Mouse (Mus musculus) limb, embryonic 12.5 days (tissue): Measurements from ENCODE around the gene Slc16a10. TPM values are rescaled to one million over a fixed set of nuclear protein-coding genes. Genes with fewer than 3 reads are reported as not detected.

Experiments used
- polyA plus RNA-seq: library from polyadenylated mRNA; unstranded; fragments of >200 nt; fragmentation: Nextera tagmentation; extraction: Ambion mirVana; gene quantifications from 2 replicates; pipeline ENCODE4 v1.2.1, GENCODE M21; 2016

The Slc16a10 gene
- polyA plus RNA-seq, 1 experiment from 2014 or later: 18.3 TPM

Other genes starting within 250 kb of the Slc16a10 start
- gene Mfsd4b4, start 243.0 kb downstream of the Slc16a10 start, polyA plus RNA-seq: 6.8 and 6.9 TPM in 2 replicates
- not detected in 2 replicates for gene Mfsd4b2, start 215.3 kb downstream of the Slc16a10 start, polyA plus RNA-seq
- 0.15 and 0.23 TPM in 2 replicates for gene Mfsd4b3, start 182.1 kb downstream of the Slc16a10 start, polyA plus RNA-seq
- 0.11 and 0.15 TPM in 2 replicates for gene Mfsd4b5, start 155.6 kb downstream of the Slc16a10 start, polyA plus RNA-seq
- gene Mfsd4b1, start 117.0 kb downstream of the Slc16a10 start, polyA plus RNA-seq: 0.23 and 0.33 TPM in 2 replicates
- 67.4 and 76.2 TPM in 2 replicates for gene Rpf2, start 104.8 kb upstream of the Slc16a10 start, polyA plus RNA-seq
- gene Gtf3c6, start 115.8 kb upstream of the Slc16a10 start, polyA plus RNA-seq: 158 and 163 TPM in 2 replicates
- 72.5 and 72.6 TPM in 2 replicates for gene Amd1, start 159.9 kb upstream of the Slc16a10 start, polyA plus RNA-seq
- gene Cdk19, start 197.3 kb upstream of the Slc16a10 start, polyA plus RNA-seq: 15.7 and 16.3 TPM in 2 replicates